Mouse (Mus musculus) mature B cell (primary cell): ENCODE results near the gene Nkapd1.
"Not testable (repeated sequence)": the region's sequence is repeated elsewhere in the genome, so short reads cannot be mapped to it uniquely, and the experiment has no call there.

Source experiments
- in situ Hi-C: fragments of 300-500 bp; cut with MboI; formaldehyde crosslinking; loops from 2 replicates; pipeline ENCODE4 v1.14.3; 2019

Nkapd1 gene

GRCm38 (mm10) chr9:50616766-50617603 is at the start of gene Nkapd1, which contains the start of gene Pih1d2:
Gene Nkapd1 (minus strand): TSS chr9:50617464.
Gene Pih1d2 (plus strand): TSS chr9:50617321.
- in situ Hi-C loops: no loop called here

- in situ Hi-C loops: no loop called here
Measured at GRCm38 (mm10) chr9:50666442-50666841, 49.2 kb upstream of the Nkapd1 start.

- in situ Hi-C loops: no loop called here
Measured at GRCm38 (mm10) chr9:50664826-50665225, 47.6 kb upstream of the Nkapd1 start.

- in situ Hi-C loops: no loop called here
Measured at GRCm38 (mm10) chr9:50660431-50660830, 43.2 kb upstream of the Nkapd1 start.

- in situ Hi-C loops: no loop called here
Measured at GRCm38 (mm10) chr9:50659392-50660217, 42.3 kb upstream of the Nkapd1 start, which contains the start of gene Dlat. Gene Dlat (minus strand): TSS chr9:50659780.

GRCm38 (mm10) chr9:50658941-50659388 is 41.7 kb upstream of the Nkapd1 start:
- in situ Hi-C loops: no loop called here

GRCm38 (mm10) chr9:50658391-50658790 is 41.1 kb upstream of the Nkapd1 start:
- in situ Hi-C loops: no loop called here

GRCm38 (mm10) chr9:50650503-50650902 is 33.2 kb upstream of the Nkapd1 start:
- in situ Hi-C loops: no loop called here

GRCm38 (mm10) chr9:50646826-50647370 is 29.6 kb upstream of the Nkapd1 start:
- in situ Hi-C loops: no loop called here

- in situ Hi-C loops: no loop called here
Measured at GRCm38 (mm10) chr9:50634270-50634669, 17.0 kb upstream of the Nkapd1 start.

- in situ Hi-C loops: no loop called here
Measured at GRCm38 (mm10) chr9:50633059-50633458, 15.8 kb upstream of the Nkapd1 start.

GRCm38 (mm10) chr9:50632016-50632688 is 14.9 kb upstream of the Nkapd1 start:
- in situ Hi-C loops: no loop called here

- in situ Hi-C loops: not testable (repeated sequence)
Measured at GRCm38 (mm10) chr9:50630903-50631302, 13.6 kb upstream of the Nkapd1 start.

GRCm38 (mm10) chr9:50617794-50618330 is 598 bp upstream of the Nkapd1 start:
- in situ Hi-C loops: no loop called here

- in situ Hi-C loops: no loop called here
Measured at GRCm38 (mm10) chr9:50616161-50616560, 1.1 kb downstream of the Nkapd1 start.

- in situ Hi-C loops: no loop called here
Measured at GRCm38 (mm10) chr9:50612115-50612514, 5.1 kb downstream of the Nkapd1 start.

- in situ Hi-C loops: no loop called here
Measured at GRCm38 (mm10) chr9:50604338-50604737, 12.9 kb downstream of the Nkapd1 start.

- in situ Hi-C loops: no loop called here
Measured at GRCm38 (mm10) chr9:50603998-50604324, 13.3 kb downstream of the Nkapd1 start.

- in situ Hi-C loops: no loop called here
Measured at GRCm38 (mm10) chr9:50603189-50603997, 13.9 kb downstream of the Nkapd1 start, which contains the start of the genes Sdhd and Timm8b. Gene Sdhd (minus strand): TSS chr9:50603812. Gene Timm8b (plus strand): TSS chr9:50603910.

- in situ Hi-C loops: no loop called here
Measured at GRCm38 (mm10) chr9:50602055-50602845, 15.0 kb downstream of the Nkapd1 start.
